Mouse (Mus musculus) cerebellum, adult 9-11 months (tissue): ENCODE measurements around the gene Zfp746.
"Not testable (repeated sequence)": the region's sequence is repeated elsewhere in the genome, so short reads cannot be mapped to it uniquely, and the experiment has no call there.

Experiments
- DNase-seq: peaks from one replicate; pipeline ENCODE4 v3.0.0; 2022

Zfp746 gene

GRCm38 (mm10) chr6:48086471-48086878 lies at the start of gene Zfp746:
Gene Zfp746 (minus strand): TSS chr6:48086593.
- DNase-seq: peak; percentile 93

GRCm38 (mm10) chr6:48121092-48121491 lies 34.7 kb upstream of the Zfp746 start:
- not testable (repeated sequence) for DNase-seq

- DNase-seq: no peak
Measured at GRCm38 (mm10) chr6:48116036-48116435, 29.6 kb upstream of the Zfp746 start.

GRCm38 (mm10) chr6:48086957-48087715 lies 743 bp upstream of the Zfp746 start:
- DNase-seq: no peak

GRCm38 (mm10) chr6:48085521-48086404 lies 630 bp downstream of the Zfp746 start:
- peak; percentile 81 for DNase-seq

GRCm38 (mm10) chr6:48083733-48084191 lies 2.6 kb downstream of the Zfp746 start:
- no peak for DNase-seq

GRCm38 (mm10) chr6:48081952-48082351 lies 4.4 kb downstream of the Zfp746 start:
- no peak for DNase-seq

GRCm38 (mm10) chr6:48081021-48081420 lies 5.4 kb downstream of the Zfp746 start:
- DNase-seq: no peak

- DNase-seq: no peak
Measured at GRCm38 (mm10) chr6:48073316-48073715, 13.1 kb downstream of the Zfp746 start.

GRCm38 (mm10) chr6:48067492-48067891 lies 18.9 kb downstream of the Zfp746 start:
- no peak for DNase-seq

- DNase-seq: no peak
Measured at GRCm38 (mm10) chr6:48065587-48066075, 20.8 kb downstream of the Zfp746 start.

GRCm38 (mm10) chr6:48064451-48064850 lies 21.9 kb downstream of the Zfp746 start:
- DNase-seq: no peak

GRCm38 (mm10) chr6:48063940-48064339 lies 22.5 kb downstream of the Zfp746 start:
- no peak for DNase-seq

- DNase-seq: no peak
Measured at GRCm38 (mm10) chr6:48060895-48061294, 25.5 kb downstream of the Zfp746 start.

- peak; percentile 91 for DNase-seq
Measured at GRCm38 (mm10) chr6:48060421-48060820, 26.0 kb downstream of the Zfp746 start.

GRCm38 (mm10) chr6:48052136-48052535 lies 34.3 kb downstream of the Zfp746 start:
- DNase-seq: no peak

GRCm38 (mm10) chr6:48051666-48052065 lies 34.7 kb downstream of the Zfp746 start:
- no peak for DNase-seq

GRCm38 (mm10) chr6:48049273-48050065 lies 36.9 kb downstream of the Zfp746 start:
- no peak for DNase-seq

- peak; percentile 87 for DNase-seq
Measured at GRCm38 (mm10) chr6:48048426-48049272, 37.7 kb downstream of the Zfp746 start, which contains the start of gene Zfp777. Gene Zfp777 (minus strand): TSS chr6:48048911.

- DNase-seq: peak; percentile 65
Measured at GRCm38 (mm10) chr6:48047450-48048351, 38.7 kb downstream of the Zfp746 start.

- DNase-seq: no peak
Measured at GRCm38 (mm10) chr6:48047114-48047449, 39.3 kb downstream of the Zfp746 start.
